Mouse (Mus musculus) embryo, embryonic 11 days (tissue): ENCODE data around the gene Ccnd3.
A peak's percentile ranks its signal among the peaks of the same experiment; 100 is the strongest.
"Not testable (repeated sequence)": the region's sequence is repeated elsewhere in the genome, so short reads cannot be mapped to it uniquely, and the experiment has no call there.

Experiments
- DNase-seq: peaks from one replicate; pipeline ENCODE4 v3.0.0-alpha.2; 2015

Gene Ccnd3

GRCm38 (mm10) chr17:47596839-47597164 lies 92.0 kb downstream of the Ccnd3 start:
- no peak for DNase-seq

DNA sequence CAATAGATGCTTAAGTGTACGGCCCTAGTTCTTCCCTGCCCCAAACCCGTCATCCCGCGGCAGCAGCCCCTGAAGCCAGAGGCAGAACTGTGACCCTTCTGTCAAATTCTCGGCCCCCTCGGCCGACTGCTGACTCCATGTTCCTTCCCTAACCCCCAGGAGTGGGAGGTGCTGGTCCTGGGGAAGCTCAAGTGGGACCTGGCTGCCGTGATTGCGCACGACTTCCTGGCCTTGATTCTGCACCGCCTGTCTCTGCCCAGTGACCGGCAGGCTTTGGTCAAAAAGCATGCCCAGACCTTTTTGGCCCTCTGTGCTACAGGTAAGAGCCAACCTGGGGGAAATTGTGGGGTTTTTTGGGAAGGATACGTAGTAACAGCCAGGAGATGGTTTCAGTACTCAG lies 92.4 kb downstream of the Ccnd3 start:
- no peak for DNase-seq

DNA sequence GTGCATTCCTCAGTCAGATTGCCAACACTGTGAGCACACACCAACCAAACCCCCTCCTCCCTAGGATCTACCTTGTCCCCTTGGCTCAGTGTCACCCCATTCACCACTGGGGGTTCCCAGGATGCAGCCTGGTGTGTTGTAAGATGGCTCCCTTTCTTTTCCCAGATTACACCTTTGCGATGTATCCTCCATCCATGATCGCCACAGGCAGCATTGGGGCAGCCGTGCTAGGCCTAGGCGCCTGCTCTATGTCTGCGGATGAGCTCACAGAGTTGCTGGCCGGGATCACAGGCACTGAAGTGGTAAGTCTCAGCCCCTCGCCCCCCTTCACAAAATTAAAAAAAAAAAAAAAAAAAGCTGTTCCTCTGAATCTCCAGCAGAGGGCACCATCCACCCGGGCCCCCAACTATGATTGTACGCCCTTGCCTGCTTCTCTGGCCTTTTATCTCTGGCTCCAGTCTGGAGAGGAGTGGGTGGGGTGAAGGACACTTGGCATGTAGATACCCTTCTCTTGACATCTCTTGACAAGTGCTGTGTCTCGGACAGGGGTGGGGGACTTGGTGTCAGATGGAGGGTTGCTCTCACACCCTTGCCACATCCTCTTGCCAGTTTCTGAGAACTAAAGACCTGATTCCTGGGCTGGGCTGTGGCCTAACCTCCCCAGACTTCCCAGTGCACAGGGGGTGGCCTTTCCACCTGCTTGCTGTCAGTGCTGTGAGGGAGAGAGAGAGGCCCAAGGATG lies 93.2 kb downstream of the Ccnd3 start:
- peak; percentile 59 for DNase-seq

- not testable (repeated sequence) for DNase-seq
Measured at GRCm38 (mm10) chr17:47598580-47599304, 93.9 kb downstream of the Ccnd3 start.

DNA sequence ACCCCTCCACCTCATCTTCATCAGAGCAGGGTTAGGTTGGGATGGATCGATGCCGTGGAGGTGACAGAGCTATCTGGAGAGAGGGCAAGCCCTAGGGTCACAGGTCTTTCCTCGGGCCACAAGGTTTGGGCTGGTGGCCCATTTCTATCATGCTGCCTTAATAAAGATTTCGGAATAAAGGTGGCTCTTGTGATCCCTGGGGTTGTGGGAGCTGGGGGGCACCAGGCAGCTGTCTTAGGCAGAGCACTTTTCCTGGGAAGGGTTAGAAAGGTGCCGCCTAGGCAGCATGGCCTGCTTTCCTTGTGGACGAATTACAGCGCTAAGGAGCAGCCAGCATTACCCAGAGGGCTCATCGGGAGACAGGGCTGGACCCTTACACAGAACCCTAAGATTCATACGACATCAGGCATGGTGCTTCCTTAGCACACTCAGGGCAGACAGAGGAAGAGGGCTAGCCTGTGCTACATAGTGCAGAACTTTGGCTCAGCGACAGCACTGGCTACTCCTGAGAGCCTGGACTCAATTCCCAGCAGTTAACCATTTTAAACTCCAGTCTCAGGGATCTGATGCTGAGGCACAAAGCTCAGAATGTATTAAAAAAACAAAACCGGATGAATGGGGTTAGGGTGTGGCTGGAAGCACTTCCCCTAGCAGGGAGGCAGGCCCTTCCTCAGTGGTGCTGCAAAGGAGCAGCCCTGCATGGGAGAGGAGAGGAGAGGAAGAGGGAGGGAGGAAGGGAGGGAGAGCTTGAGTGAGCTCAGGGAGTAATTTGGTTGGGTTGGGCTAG lies 94.9 kb downstream of the Ccnd3 start:
- no peak for DNase-seq

- DNase-seq: no peak
Measured at GRCm38 (mm10) chr17:47600601-47601388, 95.9 kb downstream of the Ccnd3 start.

GRCm38 (mm10) chr17:47601389-47601755 lies 96.5 kb downstream of the Ccnd3 start:
- no peak for DNase-seq

GRCm38 (mm10) chr17:47602289-47602688 lies 97.4 kb downstream of the Ccnd3 start:
- DNase-seq: no peak

- DNase-seq: no peak
Measured at GRCm38 (mm10) chr17:47606220-47606619, 101.4 kb downstream of the Ccnd3 start.

DNA sequence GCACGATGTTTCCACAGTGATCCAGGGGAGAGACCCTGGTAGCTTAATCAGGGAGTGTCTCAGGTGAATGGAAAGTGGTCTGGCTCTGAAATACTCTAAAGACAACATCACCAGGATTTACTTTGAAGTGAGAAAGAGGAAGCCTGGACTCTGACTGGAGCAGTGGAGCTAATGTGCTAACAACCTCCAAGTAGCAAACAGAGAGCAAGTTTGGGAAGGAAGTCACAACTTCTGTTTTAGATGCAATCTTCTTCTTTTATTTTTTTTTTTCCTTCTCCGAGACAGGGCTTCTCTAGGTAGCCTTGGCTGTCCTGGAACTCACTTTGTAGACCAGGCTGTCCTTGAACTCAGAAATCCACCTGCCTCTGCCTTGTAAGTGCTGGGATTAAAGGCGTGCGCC lies 104.3 kb downstream of the Ccnd3 start:
- no peak for DNase-seq

- peak; percentile 98 for DNase-seq
Measured at GRCm38 (mm10) chr17:47610849-47611660, 106.2 kb downstream of the Ccnd3 start, which contains the start of the genes Bysl, Med20 and Gm20517. TSS of gene Bysl (minus strand) at chr17:47611492. TSS of gene Med20 (plus strand) at chr17:47611582. TSS of gene Gm20517 (plus strand) at chr17:47611589.

DNA sequence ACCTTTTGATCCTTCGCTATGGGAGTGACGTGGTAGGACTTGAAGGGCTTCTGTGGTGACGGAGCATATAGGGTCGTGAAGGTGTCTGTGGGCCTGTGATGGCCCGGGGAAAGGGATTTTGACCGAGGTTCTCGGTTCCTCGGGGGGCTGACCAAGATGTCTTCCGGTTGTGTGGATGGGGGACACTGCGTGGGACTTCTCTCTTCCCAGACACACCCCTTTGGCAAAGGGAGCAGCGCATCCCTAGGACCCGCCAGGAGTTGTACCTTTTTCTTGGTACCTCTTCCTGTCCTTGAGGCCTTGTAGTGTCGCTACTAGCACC lies 106.8 kb downstream of the Ccnd3 start:
- no peak for DNase-seq

GRCm38 (mm10) chr17:47614018-47614417 lies 109.2 kb downstream of the Ccnd3 start:
- no peak for DNase-seq

- no peak for DNase-seq
Measured at GRCm38 (mm10) chr17:47616119-47616518, 111.3 kb downstream of the Ccnd3 start.

GRCm38 (mm10) chr17:47616652-47617051 lies 111.8 kb downstream of the Ccnd3 start:
- no peak for DNase-seq

GRCm38 (mm10) chr17:47617605-47618307 lies 112.9 kb downstream of the Ccnd3 start:
- no peak for DNase-seq

GRCm38 (mm10) chr17:47618556-47619311 lies 113.9 kb downstream of the Ccnd3 start:
- no peak for DNase-seq

GRCm38 (mm10) chr17:47622912-47623554 lies 118.2 kb downstream of the Ccnd3 start:
- DNase-seq: no peak

- not testable (repeated sequence) for DNase-seq
Measured at GRCm38 (mm10) chr17:47624572-47624971, 119.7 kb downstream of the Ccnd3 start.

GRCm38 (mm10) chr17:47625088-47625487 lies 120.2 kb downstream of the Ccnd3 start:
- no peak for DNase-seq
